Mouse (Mus musculus) heart, adult 2 months (tissue): ENCODE measurements around the gene Setx. TPM values are rescaled to one million over a fixed set of nuclear protein-coding genes. Genes with fewer than 3 reads are reported as not detected.
A peak's percentile ranks its signal among the peaks of the same experiment; 100 is the strongest.

Experiments
- DNase-seq, 2 experiments: peaks; one replicate each; pipeline ENCODE4 v3.0.0; 2021
- H3K27ac ChIP-seq: fragments of 200-600 bp; 2 replicates; pipeline ENCODE4 v1.8.1; 2022
- H3K27me3 ChIP-seq: fragments of 200-500 bp; 2 replicates; pipeline ENCODE4 v1.6.1; 2012; ENCODE audit warnings: mild to moderate bottlenecking, low read length, inconsistent platforms, mixed read lengths; ENCODE audit not compliant: control insufficient read depth, insufficient read depth
- H3K36me3 ChIP-seq: fragments of 200-500 bp; 2 replicates; pipeline ENCODE4 v1.6.1; 2012; ENCODE audit warnings: low read length, inconsistent platforms; ENCODE audit not compliant: control insufficient read depth, insufficient read depth
- H3K4me1 ChIP-seq: fragments of 200-500 bp; 2 replicates; pipeline ENCODE4 v1.6.1; 2011; ENCODE audit warnings: low read length; ENCODE audit not compliant: control insufficient read depth, insufficient read depth
- H3K4me3 ChIP-seq: fragments of 200-600 bp; 2 replicates; pipeline ENCODE4 v1.8.1; 2022
- H3K79me2 ChIP-seq: fragments of 200-500 bp; replicated peaks from 2 replicates; pipeline ENCODE4 v1.6.1; 2012; ENCODE audit warnings: mild to moderate bottlenecking, inconsistent platforms, low read length, moderate library complexity, mixed read lengths; ENCODE audit not compliant: control insufficient read depth, insufficient read depth
- H3K9ac ChIP-seq: fragments of 200-500 bp; 2 replicates; pipeline ENCODE4 v1.6.1; 2012; ENCODE audit warnings: low read depth, mild to moderate bottlenecking, control low read depth, inconsistent platforms, low read length, mixed read lengths
- CTCF ChIP-seq: fragments of 200-600 bp; IDR thresholded peaks from 2 replicates; pipeline ENCODE4 v1.8.1; 2022; ENCODE audit warnings: antibody characterized with exemption, mild to moderate bottlenecking, moderate library complexity
- EP300 ChIP-seq: fragments of 200-500 bp; IDR thresholded peaks from 2 replicates; pipeline ENCODE4 v1.6.1; 2011; ENCODE audit warnings: low read depth, low read length, control low read depth; ENCODE audit not compliant: insufficient read depth
- POLR2A ChIP-seq: fragments of 200-500 bp; IDR thresholded peaks from 2 replicates; pipeline ENCODE4 v1.6.1; 2011; ENCODE audit warnings: mild to moderate bottlenecking, low read depth, low read length, control low read depth; ENCODE audit not compliant: insufficient read depth
- WGBS: fragments of 180-500 bp; shearing (Covaris S2); methylation state at CpG from one replicate; pipeline ENCODE4 v1.1.7; 2018; 5-methylcytosine and 5-hydroxymethylcytosine counted together
- intact Hi-C: fragments of 180-260 bp; cut with DNase I; formaldehyde crosslinking; loops from one replicate; pipeline ENCODE4 v1.15.1; 2025
- polyA plus RNA-seq: library from polyadenylated mRNA; depleted of rRNA; stranded (reverse); fragments of >200 nt; gene quantifications from 2 replicates; pipeline ENCODE4 v1.2.3, GENCODE M21; 2012
- total RNA-seq, 2 experiments: library from RNA; stranded (reverse); gene quantifications; 2 replicates each; pipeline ENCODE4 v1.2.3; 2021

Gene Setx
- total and polyA plus RNA-seq, 3 experiments = 4.0 to 33.4 (median 23.8) TPM

- 44% methylated on average over 10 of the region's 10 CpGs for WGBS
- H3K79me2 ChIP-seq = no peaks in the 10 kb centered on the region
- H3K27ac ChIP-seq = no peak overlapping the region
- TF ChIP-seq EP300 (no peak), POLR2A (no peak), CTCF (peak; percentile 11; the same call in 1 of the 2 replicates)
- H3K36me3 ChIP-seq = no peaks in the 10 kb centered on the region
- no peak overlapping the region for H3K4me3 ChIP-seq
- H3K27me3 ChIP-seq = 0 out of 2 replicates have a peak, but pooled peaks cover 3% of the 10 kb centered on the region
- intact Hi-C loops = no loop called here
- DNase-seq = peak in 1 of 2 experiments; percentile 20
- peaks cover 4% of the 10 kb centered on the region; the same call in 1 of the 2 replicates for H3K4me1 ChIP-seq
- H3K9ac ChIP-seq = no peak overlapping the region
Measured at GRCm38 (mm10) chr2:29191216-29192215, 67.5 kb downstream of the Setx start.

- intact Hi-C loops = no loop called here
- Histone ChIP-seq H3K9ac (no peak overlapping the region), H3K79me2 (no peaks in the 10 kb centered on the region), H3K4me3 (no peak overlapping the region), H3K27me3 (0 out of 2 replicates have a peak, but pooled peaks cover 3% of the 10 kb centered on the region), H3K4me1 (peaks cover 4% of the 10 kb centered on the region; the same call in 1 of the 2 replicates), H3K27ac (no peak overlapping the region), H3K36me3 (no peaks in the 10 kb centered on the region)
- no peak for DNase-seq
- WGBS = 81% methylated on average over 8 of the region's 8 CpGs
- no peak for TF ChIP-seq EP300
- peak; percentile 48 for TF ChIP-seq CTCF
Measured at GRCm38 (mm10) chr2:29192629-29193278, 68.8 kb downstream of the Setx start.

- DNase-seq = no peak
- TF ChIP-seq CTCF (no peak), EP300 (no peak), POLR2A (no peak)
- Histone ChIP-seq H3K4me1 (peaks cover 4% of the 10 kb centered on the region; the same call in 1 of the 2 replicates), H3K9ac (no peak overlapping the region), H3K36me3 (no peaks in the 10 kb centered on the region), H3K27ac (no peak overlapping the region), H3K27me3 (0 out of 2 replicates have a peak, but pooled peaks cover 3% of the 10 kb centered on the region), H3K79me2 (no peaks in the 10 kb centered on the region), H3K4me3 (peak overlapping the region; percentile 53)
- WGBS = 31% methylated on average over 16 of the region's 16 CpGs
- intact Hi-C loops = no loop called here
Measured at GRCm38 (mm10) chr2:29193819-29194546, 70.0 kb downstream of the Setx start.

- no peaks in the 10 kb centered on the region for H3K36me3 ChIP-seq
- peak; percentile 80 to 91 for DNase-seq
- TF ChIP-seq EP300 (no peak), POLR2A (no peak), CTCF (no peak; the same call in 1 of the 2 replicates)
- intact Hi-C loops = loop anchor here (5.0 kb wide), 1 partner anchor 407 kb away; no protein-coding TSS in a partner anchor
- no peak overlapping the region; the same call in 1 of the 2 replicates for H3K27ac ChIP-seq
- H3K9ac ChIP-seq = peak overlapping the region; percentile 67
- H3K27me3 ChIP-seq = 0 out of 2 replicates have a peak, but pooled peaks cover 3% of the 10 kb centered on the region
- WGBS = 3% methylated on average over 61 of the region's 61 CpGs
- H3K4me3 ChIP-seq = peak overlapping the region; percentile 53
- H3K79me2 ChIP-seq = no peaks in the 10 kb centered on the region
- peaks cover 4% of the 10 kb centered on the region; the same call in 1 of the 2 replicates for H3K4me1 ChIP-seq
Measured at GRCm38 (mm10) chr2:29194547-29195463, 70.8 kb downstream of the Setx start.
